Mouse (Mus musculus) midbrain, embryonic 16.5 days (tissue): ENCODE measurements around the gene Pcsk6. TPM values are rescaled to one million over a fixed set of nuclear protein-coding genes. Genes with fewer than 3 reads are reported as not detected.

Experiments
- ATAC-seq: fragments of 200-750 bp; cut with Nextera tagmentation; 2 replicates; pipeline ENCODE4 v1.8.0; 2017; ENCODE audit warnings: moderate TSS enrichment
- H3K27ac ChIP-seq: fragments of 300-500 bp; sonication (generic); 2 replicates; pipeline ENCODE4 v1.5.1; 2014; ENCODE audit warnings: mild to moderate bottlenecking, low read length, mixed read lengths
- H3K27me3 ChIP-seq: fragments of 300-500 bp; sonication (generic); 2 replicates; pipeline ENCODE4 v1.6.1; 2014; ENCODE audit warnings: low read depth, low read length, mixed read lengths; ENCODE audit not compliant: control insufficient read depth, insufficient read depth
- H3K36me3 ChIP-seq: fragments of 300-500 bp; sonication (generic); 2 replicates; pipeline ENCODE4 v1.6.1; 2014; ENCODE audit warnings: mild to moderate bottlenecking, low read length, moderate library complexity, mixed read lengths; ENCODE audit not compliant: control insufficient read depth, insufficient read depth
- H3K4me1 ChIP-seq: fragments of 300-500 bp; sonication (generic); 2 replicates; pipeline ENCODE4 v1.6.1; 2014; ENCODE audit warnings: mild to moderate bottlenecking, low read length, mixed read lengths; ENCODE audit not compliant: control insufficient read depth, insufficient read depth
- H3K4me2 ChIP-seq: fragments of 300-500 bp; sonication (generic); 2 replicates; pipeline ENCODE4 v1.6.1; 2014; ENCODE audit warnings: mild to moderate bottlenecking, low read length, mixed read lengths
- H3K4me3 ChIP-seq: fragments of 300-500 bp; sonication (generic); 2 replicates; pipeline ENCODE4 v1.5.1; 2014; ENCODE audit warnings: low read depth, mild to moderate bottlenecking, low read length, moderate library complexity, mixed read lengths
- H3K9ac ChIP-seq: fragments of 300-500 bp; sonication (generic); 2 replicates; pipeline ENCODE4 v1.6.1; 2014; ENCODE audit warnings: low read depth, low read length, mixed read lengths
- H3K9me3 ChIP-seq: fragments of 300-500 bp; sonication (generic); replicated peaks from 2 replicates; pipeline ENCODE4 v1.6.1; 2014; ENCODE audit warnings: mild to moderate bottlenecking, low read length, mixed read lengths; ENCODE audit not compliant: control insufficient read depth, poor library complexity, severe bottlenecking
- WGBS: fragments of 180-500 bp; shearing (Covaris S2); extraction: QIAGEN DNeasy Blood & Tissue Kit; methylation state at CpG from one replicate; pipeline ENCODE4 v1.1.7; 2014; 5-methylcytosine and 5-hydroxymethylcytosine counted together
- polyA plus RNA-seq: library from polyadenylated mRNA; unstranded; fragments of >200 nt; fragmentation: Nextera tagmentation; extraction: Ambion mirVana; gene quantifications from 2 replicates; pipeline ENCODE4 v1.2.1, GENCODE M21; 2015

Pcsk6 gene
- polyA plus RNA-seq, 1 experiment from 2014 or later, result 0.82 TPM

- Histone ChIP-seq H3K4me3 (no peak overlapping the region), H3K27ac (no peak overlapping the region), H3K4me1 (no peaks in the 10 kb centered on the region), H3K27me3 (no peaks in the 10 kb centered on the region), H3K9ac (no peak overlapping the region), H3K36me3 (peaks cover 27% of the 10 kb centered on the region), H3K9me3 (no peaks in the 10 kb centered on the region), H3K4me2 (no peak overlapping the region)
- ATAC-seq, result no peak
- 89% methylated on average over 2 of the region's 2 CpGs for WGBS
Measured at GRCm38 (mm10) chr7:66088077-66088476, 226.5 kb downstream of the Pcsk6 start.

DNA sequence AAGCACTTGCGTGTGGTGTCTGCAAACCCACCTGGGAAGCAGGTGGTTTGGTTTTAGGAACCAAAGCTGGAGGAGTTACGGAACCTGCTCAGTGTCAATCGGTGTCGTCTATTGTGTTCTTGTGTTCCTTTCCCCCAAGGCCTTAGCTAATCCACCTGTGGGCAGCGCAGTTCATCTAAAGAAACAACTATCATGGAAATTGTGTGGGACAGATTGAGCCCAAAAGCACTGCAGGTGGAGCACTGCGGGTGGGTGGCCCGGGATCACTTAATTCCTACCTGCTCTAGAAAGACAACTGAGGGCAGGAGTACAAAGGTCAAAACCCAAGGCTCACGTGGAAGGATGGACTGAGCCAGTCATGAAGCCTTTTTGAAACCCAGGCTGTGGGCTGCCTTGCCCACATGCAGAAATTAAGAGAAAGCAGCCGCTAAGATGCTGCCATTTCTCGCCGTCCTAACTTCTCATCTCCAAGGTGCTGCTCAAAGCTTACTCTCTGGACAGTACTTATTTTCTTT, 229.2 kb downstream of the Pcsk6 start:
- Histone ChIP-seq H3K4me3 (no peak overlapping the region), H3K4me2 (no peak overlapping the region), H3K27ac (no peak overlapping the region), H3K27me3 (no peaks in the 10 kb centered on the region), H3K9ac (no peak overlapping the region), H3K4me1 (no peaks in the 10 kb centered on the region), H3K9me3 (no peaks in the 10 kb centered on the region), H3K36me3 (peaks cover 18% of the 10 kb centered on the region)
- 84% methylated on average over 11 of the region's 11 CpGs for WGBS
- no peak for ATAC-seq

DNA sequence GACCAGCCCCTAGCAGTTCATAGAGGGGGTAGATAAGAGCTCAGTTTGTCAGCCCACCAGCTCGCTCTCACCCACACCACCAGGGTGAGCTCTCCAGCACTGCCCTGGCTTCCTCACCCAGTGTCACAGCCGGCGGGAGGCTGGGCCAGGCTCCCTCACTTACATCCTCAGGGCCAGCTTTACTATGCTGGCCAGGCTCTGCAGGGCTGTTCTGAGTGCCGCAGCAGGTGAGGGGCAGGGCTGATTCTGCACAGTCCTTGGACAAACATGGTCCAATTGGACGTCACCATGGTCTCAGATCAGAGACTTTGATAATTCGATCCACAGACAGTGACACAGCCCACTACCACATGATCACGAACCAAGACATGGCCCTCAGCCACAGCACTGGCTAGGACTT, 230.0 kb downstream of the Pcsk6 start:
- 87% methylated on average over 7 of the region's 7 CpGs for WGBS
- no peak for ATAC-seq

GRCm38 (mm10) chr7:66092656-66093055, 231.1 kb downstream of the Pcsk6 start:
- 92% methylated on average over 8 of the region's 8 CpGs for whole genome bisulfite sequencing
- no peak overlapping the region for H3K27ac ChIP-seq
- H3K4me2 ChIP-seq, result no peak overlapping the region
- H3K4me3 ChIP-seq, result no peak overlapping the region
- H3K9me3 ChIP-seq, result no peaks in the 10 kb centered on the region
- no peak overlapping the region for H3K9ac ChIP-seq
- peaks cover 13% of the 10 kb centered on the region for H3K36me3 ChIP-seq
- H3K27me3 ChIP-seq, result no peaks in the 10 kb centered on the region
- no peak for ATAC-seq
- H3K4me1 ChIP-seq, result no peaks in the 10 kb centered on the region

More for the DNA sequence above, 230.0 kb downstream of the Pcsk6 start:
- Histone ChIP-seq H3K27ac (no peak overlapping the region), H3K4me2 (no peak overlapping the region), H3K4me1 (no peaks in the 10 kb centered on the region), H3K9ac (no peak overlapping the region), H3K4me3 (no peak overlapping the region), H3K36me3 (peaks cover 18% of the 10 kb centered on the region), H3K9me3 (no peaks in the 10 kb centered on the region), H3K27me3 (no peaks in the 10 kb centered on the region)

- Histone ChIP-seq H3K9ac (no peak overlapping the region), H3K27me3 (no peaks in the 10 kb centered on the region), H3K4me3 (no peak overlapping the region), H3K27ac (no peak overlapping the region), H3K9me3 (no peaks in the 10 kb centered on the region), H3K4me1 (no peaks in the 10 kb centered on the region), H3K4me2 (no peak overlapping the region), H3K36me3 (peaks cover 8% of the 10 kb centered on the region)
- WGBS, result 68% methylated on average over 5 of the region's 5 CpGs
- no peak for ATAC-seq
Measured at GRCm38 (mm10) chr7:66094141-66094540, 232.6 kb downstream of the Pcsk6 start.

- WGBS, result 83% methylated on average over 7 of the region's 7 CpGs
- H3K9ac ChIP-seq, result no peak overlapping the region
- no peaks in the 10 kb centered on the region for H3K4me1 ChIP-seq
- no peaks in the 10 kb centered on the region for H3K27me3 ChIP-seq
- no peak for ATAC-seq
- H3K4me2 ChIP-seq, result no peak overlapping the region
- no peaks in the 10 kb centered on the region for H3K36me3 ChIP-seq
- no peak overlapping the region for H3K27ac ChIP-seq
- H3K9me3 ChIP-seq, result no peaks in the 10 kb centered on the region
- H3K4me3 ChIP-seq, result no peak overlapping the region
Measured at GRCm38 (mm10) chr7:66098803-66099202, 237.3 kb downstream of the Pcsk6 start.

Other genes with a start within 250 kb of the Pcsk6 start
- 19.2 TPM in 2 replicates for gene Tarsl2, start 216.8 kb upstream of the Pcsk6 start, polyA plus RNA-seq
- 85.6 and 89.8 TPM in 2 replicates for gene Tm2d3, start 170.6 kb upstream of the Pcsk6 start, polyA plus RNA-seq
- gene Gm45213, start 181.9 kb downstream of the Pcsk6 start, polyA plus RNA-seq, result not detected in 2 replicates
- gene Snrpa1, start 197.3 kb downstream of the Pcsk6 start, polyA plus RNA-seq, result 131 and 133 TPM in 2 replicates
- 87.3 and 89.6 TPM in 2 replicates for gene Selenos, start 217.9 kb downstream of the Pcsk6 start, polyA plus RNA-seq
- gene Chsy1, start 247.8 kb downstream of the Pcsk6 start, polyA plus RNA-seq, result 8.8 and 9.9 TPM in 2 replicates